Mouse (Mus musculus): Measurements from ENCODE around the gene Slc4a5.

DNA sequence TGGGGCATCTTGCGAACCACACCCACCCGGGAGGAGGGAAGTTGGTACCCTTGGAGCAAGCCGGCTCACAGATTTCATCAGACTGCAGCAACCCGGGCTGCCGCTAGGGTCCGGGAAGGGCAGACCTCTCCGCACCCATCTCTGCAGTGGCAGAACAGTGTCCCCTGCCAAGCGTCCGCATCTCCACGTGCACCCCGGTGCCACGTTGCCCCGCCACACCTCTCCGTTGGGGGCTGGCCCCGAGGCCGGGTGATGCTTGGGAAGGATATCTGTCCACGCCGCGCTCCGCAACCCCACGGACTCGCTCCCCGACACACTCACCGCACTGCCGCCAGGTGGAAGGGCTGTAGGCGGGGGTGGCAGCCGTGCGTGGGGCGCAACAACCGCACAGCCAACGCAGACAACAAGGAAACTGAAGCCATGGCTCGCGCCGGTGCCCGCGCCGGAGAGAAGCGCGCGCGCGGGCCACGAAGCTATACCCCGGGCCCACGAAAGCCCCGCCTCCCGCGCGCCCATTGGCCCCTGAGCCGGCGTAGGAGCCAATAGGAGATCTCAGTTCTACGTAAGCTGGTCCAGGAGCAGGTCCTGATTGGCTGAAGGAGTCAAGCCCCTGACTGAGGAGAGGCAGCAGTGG lies 97.6 kb downstream of the Slc4a5 start:
- no peak for TF ChIP-seq POLR2A (IDR thresholded peaks at IDR 0.05; ENCODE audit: low read depth, low read length)
- peak; percentile 74 for TF ChIP-seq CTCF (IDR thresholded peaks at IDR 0.05; ENCODE audit: extremely low read depth, insufficient read depth, insufficient read length, insufficient replicate concordance)

All from spleen, adult 2 months (tissue).